Mouse (Mus musculus): ENCODE results near the gene Baz1a.
"Not testable (repeated sequence)": the region's sequence is repeated elsewhere in the genome, so short reads cannot be mapped to it uniquely, and the experiment has no call there.

Baz1a gene

GRCm38 (mm10) chr12:55007361-55008008, 6.7 kb downstream of the Baz1a start:
- no peak for DNase-seq

GRCm38 (mm10) chr12:55006071-55006470, 8.1 kb downstream of the Baz1a start:
- no peak for DNase-seq

- DNase-seq: no peak
Observed at GRCm38 (mm10) chr12:55004396-55004795, 9.8 kb downstream of the Baz1a start.

GRCm38 (mm10) chr12:55003843-55004242, 10.3 kb downstream of the Baz1a start:
- no peak for DNase-seq

GRCm38 (mm10) chr12:55002532-55002931, 11.6 kb downstream of the Baz1a start:
- not testable (repeated sequence) for DNase-seq

- DNase-seq: no peak
Observed at GRCm38 (mm10) chr12:54999016-54999690, 15.0 kb downstream of the Baz1a start.

- no peak for DNase-seq
Observed at GRCm38 (mm10) chr12:54998411-54998810, 15.7 kb downstream of the Baz1a start.

- no peak for DNase-seq
Observed at GRCm38 (mm10) chr12:54996979-54997474, 17.1 kb downstream of the Baz1a start.

GRCm38 (mm10) chr12:54995965-54996364, 18.2 kb downstream of the Baz1a start:
- DNase-seq: no peak

GRCm38 (mm10) chr12:54994418-54994817, 19.7 kb downstream of the Baz1a start:
- no peak for DNase-seq

GRCm38 (mm10) chr12:54994068-54994386, 20.1 kb downstream of the Baz1a start:
- no peak for DNase-seq

GRCm38 (mm10) chr12:54993246-54994067, 20.7 kb downstream of the Baz1a start:
- DNase-seq: no peak

GRCm38 (mm10) chr12:54992814-54993213, 21.3 kb downstream of the Baz1a start:
- no peak for DNase-seq

- no peak for DNase-seq
Observed at GRCm38 (mm10) chr12:54988323-54988850, 25.8 kb downstream of the Baz1a start.

- DNase-seq: no peak
Observed at GRCm38 (mm10) chr12:54987156-54987555, 27.0 kb downstream of the Baz1a start.

- peak; percentile 59 to 70 for DNase-seq
Observed at GRCm38 (mm10) chr12:54986052-54986717, 28.0 kb downstream of the Baz1a start, which contains the start of gene Gm20403. Gene Gm20403 (minus strand): TSS chr12:54986529.

GRCm38 (mm10) chr12:54985257-54986051, 28.7 kb downstream of the Baz1a start:
- DNase-seq: peak; percentile 65 to 68

- peak; percentile 63 to 70 for DNase-seq
Observed at GRCm38 (mm10) chr12:54984701-54985256, 29.4 kb downstream of the Baz1a start.

GRCm38 (mm10) chr12:54982935-54983715, 31.0 kb downstream of the Baz1a start:
- no peak for DNase-seq

- DNase-seq: peak in 1 of 2 experiments; percentile 2
Observed at GRCm38 (mm10) chr12:54981962-54982361, 32.2 kb downstream of the Baz1a start.

- DNase-seq: no peak
Observed at GRCm38 (mm10) chr12:54980939-54981338, 33.2 kb downstream of the Baz1a start.

Measured in cerebellum, postnatal 10 days (tissue).